In the genomic region with DNA sequence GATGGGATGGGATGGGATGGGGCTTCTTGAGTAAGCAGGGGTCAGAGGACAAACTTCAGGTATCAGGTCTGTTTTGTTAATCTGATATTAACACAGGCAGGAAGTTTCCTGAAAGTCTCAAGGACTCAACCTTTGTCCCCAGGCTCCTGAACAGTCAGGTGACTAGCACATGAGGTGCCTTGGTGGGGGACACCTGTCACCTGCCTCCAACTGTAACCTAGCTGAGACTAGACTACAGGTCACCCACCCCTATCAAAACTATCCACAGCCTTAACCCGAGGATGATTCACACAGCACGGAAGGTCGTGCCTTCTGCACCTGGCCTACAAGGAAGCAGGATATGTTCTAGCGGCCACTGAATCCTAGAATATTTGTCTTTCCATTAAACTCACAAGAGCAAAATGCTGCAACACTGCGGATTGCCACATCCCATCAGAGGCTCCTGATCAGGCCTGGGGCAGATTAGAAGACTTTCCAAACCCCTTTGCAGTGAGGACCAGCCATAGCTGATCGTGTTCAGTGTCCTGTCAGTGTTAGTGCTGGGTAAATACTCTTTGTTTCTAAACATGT, we compare ENCODE assay signal across 35 mouse cellular contexts. TPM values are rescaled to one million over a fixed set of nuclear protein-coding genes. Genes with fewer than 3 reads are reported as not detected.
A peak's percentile ranks its signal among the peaks of the same experiment; 100 is the strongest.
DNase-seq lines count a peak whose midpoint lies in the region; ATAC-seq and TF ChIP-seq lines count a peak whose summit lies in the region.
"Had no signal": no experiment of that assay in that cellular context is flagged by ENCODE, and none has a peak within 500 bp of the region (broad histone marks: within the 10 kb centered on the region; RNA-seq: fewer than 3 reads in every experiment).

No protein-coding gene starts in this region.

- H3K4me3 ChIP-seq in liver, embryonic 11.5 days (ENCODE audit: low read depth, low read length), result no peak overlapping the region
- no peak overlapping the region for H3K4me3 ChIP-seq in liver, embryonic 12.5 days
- no peak overlapping the region for H3K4me3 ChIP-seq in liver, embryonic 15.5 days (replicated peaks)
- H3K4me3 ChIP-seq in midbrain, postnatal 0 days (ENCODE audit: low read depth, low read length), result no peak overlapping the region
- H3K4me3 ChIP-seq: erythroblast, embryonic 14.5 days; forebrain, embryonic 12.5 days; heart, embryonic 10.5 days; heart, embryonic 15.5 days; left cerebral cortex, adult 2 months; limb, embryonic 13.5 days; midbrain, embryonic 13.5 days had no signal

- DNase-seq in heart, adult 11 months, result peak; percentile 82
- no peak for DNase-seq in heart, adult 8-10 months (ENCODE audit: low spot score)
- peak; percentile 27 for DNase-seq in liver, embryonic 11.5 days (ENCODE audit: low spot score)
- no peak for DNase-seq in urinary bladder, postnatal 10 days (ENCODE audit: low spot score)
- DNase-seq in midbrain, postnatal 0 days (ENCODE audit: low spot score), result no peak
- DNase-seq: adrenal gland, adult 8-10 months; cerebellum, adult 2 months; cerebellum, postnatal 14 days; gastrocnemius, postnatal 10 days; retina, postnatal 1 day; right cerebral cortex, postnatal 14 days; thymus, postnatal 4 days had no signal

- no peak overlapping the region for H3K4me2 ChIP-seq in liver, embryonic 11.5 days
- no peak overlapping the region for H3K4me2 ChIP-seq in liver, embryonic 12.5 days
- H3K4me2 ChIP-seq in liver, embryonic 15.5 days, result no peak overlapping the region
- H3K4me2 ChIP-seq in midbrain, postnatal 0 days (ENCODE audit: low read depth, low read length, poor library complexity, severe bottlenecking), result no peak overlapping the region
- H3K4me2 ChIP-seq: forebrain, embryonic 12.5 days; heart, embryonic 15.5 days; limb, embryonic 13.5 days; midbrain, embryonic 13.5 days had no signal

- no peaks in the 10 kb centered on the region for H3K36me3 ChIP-seq in liver, embryonic 11.5 days (ENCODE audit: control insufficient read depth, insufficient read depth, low read length)
- peaks cover 17% of the 10 kb centered on the region; the same call in 1 of the 2 replicates for H3K36me3 ChIP-seq in liver, embryonic 12.5 days
- H3K36me3 ChIP-seq in liver, embryonic 15.5 days (replicated peaks), result peaks cover 35% of the 10 kb centered on the region
- no peaks in the 10 kb centered on the region for H3K36me3 ChIP-seq in midbrain, postnatal 0 days (ENCODE audit: insufficient read depth, low read length)
- H3K36me3 ChIP-seq: forebrain, embryonic 12.5 days; G1E; heart, embryonic 10.5 days; heart, embryonic 15.5 days; limb, embryonic 13.5 days; midbrain, embryonic 13.5 days had no signal

- H3K9ac ChIP-seq in liver, embryonic 11.5 days (ENCODE audit: low read depth, low read length), result no peak overlapping the region
- no peak overlapping the region for H3K9ac ChIP-seq in liver, embryonic 12.5 days
- no peak overlapping the region for H3K9ac ChIP-seq in liver, embryonic 15.5 days
- H3K9ac ChIP-seq in midbrain, postnatal 0 days (replicated peaks; ENCODE audit: low read length, poor library complexity, severe bottlenecking), result no peak overlapping the region
- H3K9ac ChIP-seq: forebrain, embryonic 12.5 days; heart, embryonic 15.5 days; limb, embryonic 13.5 days; midbrain, embryonic 13.5 days had no signal

- H3K9me3 ChIP-seq in liver, embryonic 11.5 days (ENCODE audit: control insufficient read depth, low read length), result no peaks in the 10 kb centered on the region
- H3K9me3 ChIP-seq in liver, embryonic 12.5 days (replicated peaks), result no peaks in the 10 kb centered on the region
- H3K9me3 ChIP-seq in liver, embryonic 15.5 days (replicated peaks), result no peaks in the 10 kb centered on the region
- H3K9me3 ChIP-seq in midbrain, postnatal 0 days (ENCODE audit: low read length), result no peaks in the 10 kb centered on the region
- H3K9me3 ChIP-seq: G1E; heart, embryonic 15.5 days had no signal

- ATAC-seq in liver, embryonic 11.5 days (replicated peaks; ENCODE audit: low FRiP score), result no peak
- ATAC-seq in liver, embryonic 12.5 days, result no peak
- no peak for ATAC-seq in liver, embryonic 15.5 days (ENCODE audit: insufficient read depth)
- no peak for ATAC-seq in midbrain, postnatal 0 days (ENCODE audit: low FRiP score)
- ATAC-seq: hindbrain, embryonic 16.5 days; midbrain, embryonic 13.5 days had no signal

- H3K4me1 ChIP-seq in liver, embryonic 11.5 days (replicated peaks; ENCODE audit: control insufficient read depth, insufficient read depth, low read length), result peaks cover 8% of the 10 kb centered on the region
- H3K4me1 ChIP-seq in liver, embryonic 12.5 days, result peaks cover 41% of the 10 kb centered on the region
- H3K4me1 ChIP-seq in liver, embryonic 15.5 days (replicated peaks), result peaks cover 54% of the 10 kb centered on the region
- no peaks in the 10 kb centered on the region for H3K4me1 ChIP-seq in midbrain, postnatal 0 days (ENCODE audit: insufficient read depth, low read length)
- H3K4me1 ChIP-seq: forebrain, embryonic 12.5 days; heart, embryonic 10.5 days; heart, embryonic 15.5 days; limb, embryonic 13.5 days; midbrain, embryonic 13.5 days had no signal

- 85% methylated on average over 6 of the region's 6 CpGs for WGBS in liver, embryonic 11.5 days
- WGBS in liver, embryonic 12.5 days (ENCODE audit: insufficient replicate concordance), result 82% methylated on average over 6 of the region's 6 CpGs
- WGBS in liver, embryonic 15.5 days (ENCODE audit: insufficient replicate concordance), result 81% methylated on average over 6 of the region's 6 CpGs
- WGBS in midbrain, postnatal 0 days, result 94% methylated on average over 6 of the region's 6 CpGs

- TF ChIP-seq CTCF in midbrain, postnatal 0 days (IDR thresholded peaks at IDR 0.05), result no peak

- no peak overlapping the region for H3K27ac ChIP-seq in liver, embryonic 11.5 days (ENCODE audit: low read depth, low read length)
- H3K27ac ChIP-seq in liver, embryonic 12.5 days, result no peak overlapping the region
- H3K27ac ChIP-seq in liver, embryonic 15.5 days (replicated peaks), result 0 out of 2 replicates have a peak overlapping the region, but pooled peaks have one; percentile 1
- H3K27ac ChIP-seq in midbrain, postnatal 0 days (ENCODE audit: low read depth, low read length), result no peak overlapping the region
- H3K27ac ChIP-seq: forebrain, embryonic 12.5 days; heart, embryonic 10.5 days; heart, embryonic 15.5 days; kidney, postnatal 0 days; left cerebral cortex, adult 2 months; limb, embryonic 13.5 days; macrophage; midbrain, embryonic 13.5 days had no signal

- H3K27me3 ChIP-seq in liver, embryonic 11.5 days (replicated peaks; ENCODE audit: control insufficient read depth, insufficient read depth, low read length), result no peaks in the 10 kb centered on the region
- no peaks in the 10 kb centered on the region for H3K27me3 ChIP-seq in liver, embryonic 12.5 days (replicated peaks)
- H3K27me3 ChIP-seq in liver, embryonic 15.5 days, result no peaks in the 10 kb centered on the region
- H3K27me3 ChIP-seq in midbrain, postnatal 0 days (ENCODE audit: insufficient read depth, low read length), result no peaks in the 10 kb centered on the region
- H3K27me3 ChIP-seq: forebrain, embryonic 12.5 days; heart, embryonic 15.5 days; limb, embryonic 13.5 days; midbrain, embryonic 13.5 days had no signal

RNA-seq across cellular contexts. Expression of gene Aqp1, which starts 14.2 kb away (rescaled TPM):
- 100 to 1,000 TPM; 336 to 404 (median 350) TPM for total RNA-seq in heart, adult 8-10 months (2022)
- 6.1 and 8.0 TPM in 2 replicates for polyA plus RNA-seq in liver, embryonic 11.5 days (2014; fragmentation: Nextera tagmentation; extraction: Ambion mirVana)
- 29.1 and 29.5 TPM in 2 replicates for polyA plus RNA-seq in liver, embryonic 12.5 days (2016; fragmentation: Nextera tagmentation; extraction: Ambion mirVana)
- polyA plus RNA-seq in liver, embryonic 15.5 days (2015; fragmentation: Nextera tagmentation; extraction: Ambion mirVana), result 75.8 and 85.1 TPM in 2 replicates
- total RNA-seq in midbrain, postnatal 0 days (2014; rRNA removed), result 2.2 and 13.2 TPM in 2 replicates
- 0.63 and 1.1 TPM in 2 replicates for polyA plus RNA-seq in midbrain, postnatal 0 days (2015; fragmentation: Nextera tagmentation; extraction: Ambion mirVana)
- total RNA-seq: monocyte, adult 5-6 weeks had no signal
- polyA plus RNA-seq: G1E, macrophage had no signal

RNA-seq across cellular contexts. Expression of gene Ghrhr, which starts 25.6 kb away (rescaled TPM):
- not detected for total RNA-seq in heart, adult 8-10 months (2022)
- polyA plus RNA-seq in liver, embryonic 11.5 days (2014; fragmentation: Nextera tagmentation; extraction: Ambion mirVana), result not detected in 2 replicates
- not detected in 2 replicates for polyA plus RNA-seq in liver, embryonic 12.5 days (2016; fragmentation: Nextera tagmentation; extraction: Ambion mirVana)
- 0.08 TPM in 1 of 2 replicates, not detected in the other for polyA plus RNA-seq in liver, embryonic 15.5 days (2015; fragmentation: Nextera tagmentation; extraction: Ambion mirVana)
- not detected in 2 replicates for total RNA-seq in midbrain, postnatal 0 days (2014; rRNA removed)
- polyA plus RNA-seq in midbrain, postnatal 0 days (2015; fragmentation: Nextera tagmentation; extraction: Ambion mirVana), result not detected in 2 replicates
- total RNA-seq: adrenal gland, adult 8-10 months; adrenal gland, postnatal 4 days; gastrocnemius, postnatal 10 days; heart, postnatal 25 days; layer of hippocampus, postnatal 10 days; left cerebral cortex, adult 2 months; left cerebral cortex, postnatal 25 days; megakaryocyte-erythroid progenitor cell, adult 5-6 weeks; monocyte, adult 5-6 weeks had no signal
- polyA plus RNA-seq: cerebellum, adult 2 months; embryonic facial prominence, embryonic 14.5 days; erythroblast, embryonic 14.5 days; forebrain, embryonic 12.5 days; G1E; heart, embryonic 10.5 days; heart, embryonic 15.5 days; hindbrain, embryonic 11.5 days; hindbrain, embryonic 16.5 days; limb, embryonic 13.5 days; liver, embryonic 16.5 days; macrophage; midbrain, embryonic 13.5 days; neural tube, embryonic 14.5 days had no signal

Comparison
In these comparisons a context has a peak if more than half of its experiments do, and no peak if none do; other contexts are left out.
1. DNase-seq: peak in heart, adult 11 months (single experiment) and liver, embryonic 11.5 days (single experiment); none in heart, adult 8-10 months (single experiment), urinary bladder, postnatal 10 days (single experiment) and midbrain, postnatal 0 days (single experiment).